Mouse (Mus musculus) C2C12 (cell line): ENCODE measurements around the gene Trmt61a.

ENCODE experiments used
- CEBPB ChIP-seq: IDR thresholded peaks from one replicate; pipeline ENCODE4 v1.6.1; 2011; ENCODE audit warnings: low read depth, mild to moderate bottlenecking, control low read depth, moderate library complexity
- CTCF ChIP-seq: IDR thresholded peaks from one replicate; pipeline ENCODE4 v1.5.1; 2011; ENCODE audit not compliant: control insufficient read depth, insufficient read depth, insufficient read length
- FOSL1 ChIP-seq: IDR thresholded peaks from one replicate; pipeline ENCODE4 v1.8.0; 2011; ENCODE audit warnings: mild to moderate bottlenecking, low read length; ENCODE audit not compliant: poor library complexity, insufficient read depth, severe bottlenecking
- MAX ChIP-seq: IDR thresholded peaks from one replicate; pipeline ENCODE4 v1.6.1; 2011; ENCODE audit warnings: mild to moderate bottlenecking, control low read depth
- MYOG ChIP-seq: IDR thresholded peaks from one replicate; pipeline ENCODE4 v1.6.1; 2011; ENCODE audit not compliant: control insufficient read depth, insufficient read length; ENCODE audit errors: extremely low read depth

DNA sequence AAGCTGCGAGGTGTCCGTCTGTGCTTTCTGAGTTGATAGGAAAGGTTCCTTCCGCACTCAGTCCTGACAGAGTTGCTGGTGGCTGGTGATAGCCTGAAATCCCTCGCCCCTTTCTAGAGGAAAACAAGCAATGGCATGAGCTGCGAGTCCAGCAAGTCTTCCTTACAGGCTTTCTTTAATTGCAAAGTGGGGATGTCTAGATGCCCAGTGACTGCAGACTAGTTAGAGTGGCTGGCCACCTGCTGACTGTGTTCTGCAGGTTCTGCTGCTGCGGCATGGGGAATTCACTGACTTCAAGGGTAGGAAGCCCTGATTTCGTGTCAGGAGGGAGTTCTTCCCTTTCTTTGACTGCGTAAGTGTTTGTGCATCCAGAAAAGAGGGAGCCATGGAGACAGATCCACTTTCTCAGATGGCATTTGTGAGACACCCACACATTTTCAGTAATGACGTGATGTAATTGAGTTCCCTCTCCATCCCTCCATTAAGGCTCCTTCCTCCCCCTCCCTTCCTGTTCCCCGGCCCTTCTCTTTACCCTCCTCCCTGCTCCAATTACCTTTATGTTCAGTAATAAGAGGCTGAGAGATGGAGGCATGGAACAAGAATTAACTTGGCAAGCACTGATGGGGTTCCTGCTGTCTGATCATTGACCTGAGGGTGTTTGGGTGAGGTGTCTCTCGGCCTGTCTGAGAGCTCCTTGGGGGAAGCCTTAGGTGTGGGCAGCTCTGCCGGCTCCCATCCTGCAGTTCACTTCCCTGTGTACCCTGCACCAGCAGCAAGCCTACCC is 47.6 kb downstream of the Trmt61a start:
- TF ChIP-seq CTCF (no peak), CEBPB (no peak), MAX (no peak), MYOG (no peak), FOSL1 (no peak)
